In the genomic region with DNA sequence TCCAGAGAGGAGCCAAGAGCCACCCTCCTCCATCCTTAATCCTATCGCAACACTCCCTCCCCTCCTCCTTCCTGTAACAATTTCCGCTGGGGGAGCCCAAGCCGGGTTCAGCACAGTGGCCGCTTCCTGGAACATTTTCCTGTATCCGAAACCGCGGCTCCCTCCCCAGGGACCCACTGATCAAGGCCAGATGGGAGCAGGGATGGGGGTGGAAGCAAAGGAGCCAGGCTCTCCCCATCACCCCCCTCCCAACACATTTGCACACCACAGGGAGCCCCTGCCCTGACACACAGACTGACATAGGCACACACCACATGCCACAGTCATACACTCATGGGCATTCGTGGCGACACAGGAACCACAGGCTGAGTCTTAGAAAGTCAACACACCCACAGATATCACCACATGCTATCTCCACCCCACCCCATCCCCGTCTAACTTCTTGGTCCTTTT, we compare ENCODE assay signal across 8 mouse cellular contexts. TPM values are rescaled to one million over a fixed set of nuclear protein-coding genes. Genes with fewer than 3 reads are reported as not detected.
DNase-seq lines count a peak whose midpoint lies in the region; ATAC-seq and TF ChIP-seq lines count a peak whose summit lies in the region.

No protein-coding gene starts in this region.

- WGBS in intestine, embryonic 14.5 days = 10% methylated on average over 10 of the region's 10 CpGs
- WGBS in liver, embryonic 15.5 days (ENCODE audit: insufficient replicate concordance) = 6% methylated on average over 10 of the region's 10 CpGs

- ATAC-seq in granulocyte monocyte progenitor cell, adult 5-6 weeks (replicated peaks; ENCODE audit: poor library complexity, severe bottlenecking) = peak; percentile 43
- ATAC-seq in intestine, embryonic 14.5 days (replicated peaks; ENCODE audit: low FRiP score, low TSS enrichment, low read depth) = no peak
- no peak for ATAC-seq in liver, embryonic 15.5 days (ENCODE audit: insufficient read depth)

- no peak overlapping the region for H3K27ac ChIP-seq in MEL (ENCODE audit: control insufficient read depth, low read depth, low read length)
- no peak overlapping the region for H3K27ac ChIP-seq in intestine, embryonic 14.5 days (ENCODE audit: low read depth)
- no peak overlapping the region; the same call in 1 of the 2 replicates for H3K27ac ChIP-seq in liver, embryonic 15.5 days (replicated peaks)

- no peak overlapping the region for H3K9ac ChIP-seq in MEL (ENCODE audit: control insufficient read depth, low read depth, low read length, poor library complexity, severe bottlenecking)
- H3K9ac ChIP-seq in intestine, embryonic 14.5 days (ENCODE audit: low read length) = no peak overlapping the region
- no peak overlapping the region for H3K9ac ChIP-seq in liver, embryonic 15.5 days

- peak; percentile 49 for DNase-seq in MEL (ENCODE audit: low read depth, low spot score)
- DNase-seq in adrenal gland, postnatal 36 days = peak; percentile 68 to 78
- DNase-seq in intestine, embryonic 14.5 days (ENCODE audit: low spot score) = no peak
- peak; percentile 30 to 49 for DNase-seq in natural killer cell, adult 2 months (ENCODE audit: low spot score in 2 of 2)
- DNase-seq in spleen, adult 12 weeks (ENCODE audit: low spot score) = no peak
- no peak for DNase-seq in cerebellum, adult 8-10 months

- TF ChIP-seq RAD21 in MEL (IDR thresholded peaks at IDR 0.05; ENCODE audit: low read depth, low read length) = no peak

- peak overlapping the region; percentile 96 for H3K4me2 ChIP-seq in intestine, embryonic 14.5 days (ENCODE audit: low read length)
- H3K4me2 ChIP-seq in liver, embryonic 15.5 days = peak overlapping the region; percentile 94

- H3K79me2 ChIP-seq in MEL (ENCODE audit: control insufficient read depth, insufficient read depth, low read length, poor library complexity) = no peaks in the 10 kb centered on the region

- H3K9me3 ChIP-seq in MEL (replicated peaks; ENCODE audit: insufficient read depth, low read length) = no peaks in the 10 kb centered on the region
- H3K9me3 ChIP-seq in intestine, embryonic 14.5 days (ENCODE audit: control insufficient read depth, low read length) = no peaks in the 10 kb centered on the region
- H3K9me3 ChIP-seq in liver, embryonic 15.5 days (replicated peaks) = no peaks in the 10 kb centered on the region

- TF ChIP-seq CTCF in MEL (IDR thresholded peaks at IDR 0.05 in 2 of 3, conservative IDR thresholded peaks at IDR 0.05 in 1 of 3; ENCODE audit: control insufficient read depth in 1 of 3, insufficient read depth in 1 of 3, low read depth in 2 of 3, low read length in 3 of 3, poor library complexity in 1 of 3, severe bottlenecking in 1 of 3) = no peak

- TF ChIP-seq POLR2A in MEL (IDR thresholded peaks at IDR 0.05; ENCODE audit: control insufficient read depth in 1 of 2, insufficient read depth in 1 of 2, low read depth in 1 of 2, low read length in 2 of 2, poor library complexity in 1 of 2) = no peak

- peaks cover 10 to 14% of the 10 kb centered on the region in 2 experiments for H3K4me1 ChIP-seq in MEL (ENCODE audit: control insufficient read depth in 1 of 2, insufficient read depth in 2 of 2, low read length in 2 of 2)
- peaks cover 11% of the 10 kb centered on the region for H3K4me1 ChIP-seq in intestine, embryonic 14.5 days (replicated peaks; ENCODE audit: control insufficient read depth, insufficient read depth, low read length)
- H3K4me1 ChIP-seq in liver, embryonic 15.5 days (replicated peaks) = peaks cover 25% of the 10 kb centered on the region

- H3K27me3 ChIP-seq in MEL (ENCODE audit: control insufficient read depth in 1 of 2, insufficient read depth in 2 of 2, low read length in 2 of 2) = peaks cover 6 to 13% of the 10 kb centered on the region in 2 experiments; a peak in 3 of 4 replicates
- H3K27me3 ChIP-seq in intestine, embryonic 14.5 days (replicated peaks; ENCODE audit: control insufficient read depth, insufficient read depth, low read length) = no peaks in the 10 kb centered on the region
- peaks cover 45% of the 10 kb centered on the region for H3K27me3 ChIP-seq in liver, embryonic 15.5 days

- TF ChIP-seq EP300 in MEL (IDR thresholded peaks at IDR 0.05; ENCODE audit: low read depth in 1 of 2, low read length in 2 of 2) = peak in 1 of 2 experiments; percentile 30; a peak in 1 of 4 replicates

- 0 out of 4 replicates have a peak overlapping the region, but pooled peaks of 1 of the 2 experiments have one; percentile 11 for H3K4me3 ChIP-seq in MEL (ENCODE audit: control insufficient read depth in 1 of 2, insufficient read depth in 1 of 2, low read depth in 2 of 2, low read length in 2 of 2)
- H3K4me3 ChIP-seq in intestine, embryonic 14.5 days (ENCODE audit: low read depth, low read length) = no peak overlapping the region
- H3K4me3 ChIP-seq in liver, embryonic 15.5 days (replicated peaks) = 0 out of 2 replicates have a peak overlapping the region, but pooled peaks have one; percentile 64

- H3K36me3 ChIP-seq in MEL (ENCODE audit: control insufficient read depth in 1 of 2, insufficient read depth in 2 of 2, low read length in 2 of 2) = peaks cover 0 to 11% of the 10 kb centered on the region in 2 experiments; a peak in 2 of 4 replicates
- H3K36me3 ChIP-seq in intestine, embryonic 14.5 days (ENCODE audit: control insufficient read depth, insufficient read depth, low read length) = no peaks in the 10 kb centered on the region
- no peaks in the 10 kb centered on the region for H3K36me3 ChIP-seq in liver, embryonic 15.5 days (replicated peaks)

TF ChIP-seq in MEL, 35 proteins besides CTCF, POLR2A, EP300 and RAD21:
- TF ChIP-seq UBTF (IDR thresholded peaks at IDR 0.05; ENCODE audit: borderline replicate concordance, insufficient read depth, low read depth, low read length) (no peak), MXI1 (IDR thresholded peaks at IDR 0.05; ENCODE audit: low read depth, low read length) (peak; percentile 78), SIN3A (IDR thresholded peaks at IDR 0.05; ENCODE audit: low read length) (0 out of 2 replicates have a peak, but pooled peaks have one; percentile 27), MYB (IDR thresholded peaks at IDR 0.05; ENCODE audit: low read depth, low read length) (0 out of 2 replicates have a peak, but pooled peaks have one; percentile 17), MAX (IDR thresholded peaks at IDR 0.05; ENCODE audit: low read length) (peak; percentile 70)

RNA-seq across cellular contexts. Expression of a gene that starts 10.9 kb away (rescaled TPM):
- total RNA-seq in MEL (2012; rRNA removed) = not detected in 2 replicates
- polyA plus RNA-seq in MEL (2012; ENCODE audit: insufficient read depth in 1 of 2, insufficient read length in 2 of 2, low read depth in 1 of 2, low replicate concordance in 2 of 2, missing spikeins in 1 of 2) = not detected
- total RNA-seq in adrenal gland, postnatal 36 days (2021) = under 1 TPM in 1 of 2 experiments, not detected in 1; 0.16 TPM
- not detected in 2 replicates for total RNA-seq in granulocyte monocyte progenitor cell, adult 5-6 weeks (2014; fragmentation: Nextera tagmentation)
- total RNA-seq in granulocyte monocyte progenitor cell, adult 5-6 weeks (2017) = not detected in 2 replicates
- 1.2 and 1.3 TPM in 2 replicates for polyA plus RNA-seq in intestine, embryonic 14.5 days (2014; fragmentation: Nextera tagmentation; extraction: Ambion mirVana)
- polyA plus RNA-seq in liver, embryonic 15.5 days (2015; fragmentation: Nextera tagmentation; extraction: Ambion mirVana) = not detected in 2 replicates

RNA-seq across cellular contexts. Expression of a gene that starts 27.3 kb away (rescaled TPM):
- 48.7 and 61.5 TPM in 2 replicates for total RNA-seq in MEL (2012; rRNA removed)
- 100 to 1,000 TPM in 1 of 2 experiments, not detected in 1; 205 TPM for polyA plus RNA-seq in MEL (2012; ENCODE audit: insufficient read depth in 1 of 2, insufficient read length in 2 of 2, low read depth in 1 of 2, low replicate concordance in 2 of 2, missing spikeins in 1 of 2)
- total RNA-seq in adrenal gland, postnatal 36 days (2021) = 10 to 100 TPM; 13.7 to 16.2 TPM
- total RNA-seq in granulocyte monocyte progenitor cell, adult 5-6 weeks (2014; fragmentation: Nextera tagmentation) = 120 and 123 TPM in 2 replicates
- total RNA-seq in granulocyte monocyte progenitor cell, adult 5-6 weeks (2017) = 147 and 153 TPM in 2 replicates
- 64.1 and 71.2 TPM in 2 replicates for polyA plus RNA-seq in intestine, embryonic 14.5 days (2014; fragmentation: Nextera tagmentation; extraction: Ambion mirVana)
- polyA plus RNA-seq in liver, embryonic 15.5 days (2015; fragmentation: Nextera tagmentation; extraction: Ambion mirVana) = 41.7 and 48.3 TPM in 2 replicates

RNA-seq across cellular contexts. Expression of a gene that starts 28.1 kb away (rescaled TPM):
- total RNA-seq in MEL (2012; rRNA removed) = 16.3 and 22.0 TPM in 2 replicates
- 10 to 100 TPM; 47.2 to 92.3 TPM for polyA plus RNA-seq in MEL (2012; ENCODE audit: insufficient read depth in 1 of 2, insufficient read length in 2 of 2, low read depth in 1 of 2, low replicate concordance in 2 of 2, missing spikeins in 1 of 2)
- 10 to 100 TPM; 78.9 to 79.7 TPM for total RNA-seq in adrenal gland, postnatal 36 days (2021)
- total RNA-seq in granulocyte monocyte progenitor cell, adult 5-6 weeks (2014; fragmentation: Nextera tagmentation) = 59.6 and 71.6 TPM in 2 replicates
- total RNA-seq in granulocyte monocyte progenitor cell, adult 5-6 weeks (2017) = 52.0 and 56.1 TPM in 2 replicates
- 14.4 and 15.8 TPM in 2 replicates for polyA plus RNA-seq in intestine, embryonic 14.5 days (2014; fragmentation: Nextera tagmentation; extraction: Ambion mirVana)
- polyA plus RNA-seq in liver, embryonic 15.5 days (2015; fragmentation: Nextera tagmentation; extraction: Ambion mirVana) = 3.5 and 3.7 TPM in 2 replicates

RNA-seq across cellular contexts. Expression of a gene that starts 46.3 kb away (rescaled TPM):
- total RNA-seq in MEL (2012; rRNA removed) = 126 and 140 TPM in 2 replicates
- polyA plus RNA-seq in MEL (2012; ENCODE audit: insufficient read depth in 1 of 2, insufficient read length in 2 of 2, low read depth in 1 of 2, low replicate concordance in 2 of 2, missing spikeins in 1 of 2) = 100 to 1,000 TPM; 135 to 292 TPM
- total RNA-seq in adrenal gland, postnatal 36 days (2021) = 10 to 100 TPM; 59.0 to 59.1 TPM
- 63.3 and 88.7 TPM in 2 replicates for total RNA-seq in granulocyte monocyte progenitor cell, adult 5-6 weeks (2014; fragmentation: Nextera tagmentation)
- 55.1 and 59.9 TPM in 2 replicates for total RNA-seq in granulocyte monocyte progenitor cell, adult 5-6 weeks (2017)
- polyA plus RNA-seq in intestine, embryonic 14.5 days (2014; fragmentation: Nextera tagmentation; extraction: Ambion mirVana) = 104 and 120 TPM in 2 replicates
- 38.1 and 40.1 TPM in 2 replicates for polyA plus RNA-seq in liver, embryonic 15.5 days (2015; fragmentation: Nextera tagmentation; extraction: Ambion mirVana)

RNA-seq across cellular contexts. Expression of a gene that starts 51.9 kb away (rescaled TPM):
- 290 and 302 TPM in 2 replicates for total RNA-seq in MEL (2012; rRNA removed)
- 1,000 to 10,000 TPM in 1 of 2 experiments, 100 to 1,000 TPM in 1; 465 to 7,439 TPM for polyA plus RNA-seq in MEL (2012; ENCODE audit: insufficient read depth in 1 of 2, insufficient read length in 2 of 2, low read depth in 1 of 2, low replicate concordance in 2 of 2, missing spikeins in 1 of 2)
- total RNA-seq in adrenal gland, postnatal 36 days (2021) = 100 to 1,000 TPM; 420 TPM
- total RNA-seq in granulocyte monocyte progenitor cell, adult 5-6 weeks (2014; fragmentation: Nextera tagmentation) = 299 and 314 TPM in 2 replicates
- total RNA-seq in granulocyte monocyte progenitor cell, adult 5-6 weeks (2017) = 366 and 404 TPM in 2 replicates
- polyA plus RNA-seq in intestine, embryonic 14.5 days (2014; fragmentation: Nextera tagmentation; extraction: Ambion mirVana) = 450 and 456 TPM in 2 replicates
- polyA plus RNA-seq in liver, embryonic 15.5 days (2015; fragmentation: Nextera tagmentation; extraction: Ambion mirVana) = 104 and 114 TPM in 2 replicates

Comparison
In these comparisons a context has a peak if more than half of its experiments do, and no peak if none do; other contexts are left out.
1. DNase-seq: peak in MEL (single experiment), adrenal gland, postnatal 36 days (2 of 2) and natural killer cell, adult 2 months (2 of 2); none in intestine, embryonic 14.5 days (single experiment), spleen, adult 12 weeks (single experiment) and cerebellum, adult 8-10 months (single experiment).